Mouse (Mus musculus): ENCODE data around the gene Tusc2.

- no peak for TF ChIP-seq CTCF (IDR thresholded peaks at IDR 0.05; ENCODE audit: extremely low read depth, insufficient read length, insufficient replicate concordance, low read depth, low read length)
- no peak; the same call in 1 of the 2 replicates for TF ChIP-seq POLR2A (IDR thresholded peaks at IDR 0.05; ENCODE audit: low read depth, low read length)
These were observed 45.8 kb downstream of the Tusc2 start, which contains the start of gene Sema3b for GRCm38 (mm10) chr9:107608741-107609432.

All from small intestine, adult 2 months (tissue).